Mouse (Mus musculus) retina, adult 2 months (tissue): ENCODE data around the gene Eif2b5.

Experiments
- DNase-seq: peaks from one replicate; pipeline ENCODE4 v3.0.0-alpha.2; 2012; ENCODE audit warnings: low read depth, low spot score

Gene Eif2b5

DNA sequence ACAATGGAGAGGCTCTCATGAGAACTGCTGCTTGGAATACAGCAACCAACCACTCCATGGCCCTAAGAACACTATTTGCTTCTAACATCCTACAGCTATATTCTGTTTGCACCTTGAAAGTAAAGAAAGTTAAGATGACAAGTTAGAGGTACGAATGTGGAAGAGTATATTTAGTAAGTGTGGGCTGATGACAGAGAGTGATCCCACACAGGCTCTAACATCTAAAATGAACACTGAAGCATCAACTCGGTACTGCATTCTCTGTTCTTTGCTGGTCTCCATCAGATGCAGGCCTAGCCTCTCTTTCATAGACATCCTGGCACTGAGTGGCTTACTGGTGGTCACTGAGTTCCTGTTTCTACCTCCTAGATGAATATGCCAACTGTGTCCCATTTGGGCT, 9.4 kb upstream of the Eif2b5 start:
- no peak for DNase-seq

- DNase-seq = no peak
These were observed 8.0 kb upstream of the Eif2b5 start for GRCm38 (mm10) chr16:20490581-20490980.

DNA sequence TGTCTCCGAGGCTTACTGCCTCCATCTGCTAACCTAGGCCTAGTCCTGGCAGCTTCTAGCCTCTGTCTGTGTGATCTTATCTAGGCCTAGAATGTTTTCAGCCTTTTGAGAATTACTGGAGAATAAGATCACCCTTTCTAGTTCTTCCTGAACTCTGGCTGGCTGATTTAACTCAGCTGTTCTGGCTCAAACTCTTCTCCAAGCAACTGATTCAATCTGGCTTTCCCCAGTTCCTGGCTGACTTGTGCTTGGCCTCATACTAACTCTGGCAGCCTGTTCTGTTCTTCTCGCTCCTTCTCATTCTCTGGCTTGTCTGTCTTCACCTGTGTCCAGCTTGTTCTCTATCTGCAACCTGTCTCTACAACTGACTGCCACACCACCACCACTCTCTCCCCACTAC, 7.3 kb upstream of the Eif2b5 start:
- no peak for DNase-seq

DNA sequence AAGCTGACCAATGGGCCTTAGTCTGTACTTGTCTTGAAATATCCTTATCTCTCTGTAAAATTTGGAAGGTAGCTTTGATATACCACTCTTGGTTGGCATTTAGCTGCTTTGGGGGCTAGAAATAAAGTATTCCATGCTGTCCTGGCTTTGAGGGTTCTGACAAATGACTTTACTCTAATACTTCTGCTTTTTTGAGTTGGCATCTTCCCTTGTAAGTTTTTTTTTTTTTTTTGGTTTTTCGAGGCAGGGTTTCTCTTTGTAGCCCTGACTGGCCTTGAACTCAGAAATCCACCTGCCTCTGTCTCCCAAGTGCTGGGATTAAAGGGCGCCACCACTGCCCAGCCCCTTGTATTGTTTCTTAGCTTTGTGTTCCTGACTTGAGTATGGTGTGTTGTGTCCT, 5.2 kb upstream of the Eif2b5 start:
- DNase-seq = no peak

GRCm38 (mm10) chr16:20496671-20497600, 1.7 kb upstream of the Eif2b5 start:
- peak; percentile 56 for DNase-seq

GRCm38 (mm10) chr16:20497980-20498676, 489 bp upstream of the Eif2b5 start:
- DNase-seq = no peak

DNA sequence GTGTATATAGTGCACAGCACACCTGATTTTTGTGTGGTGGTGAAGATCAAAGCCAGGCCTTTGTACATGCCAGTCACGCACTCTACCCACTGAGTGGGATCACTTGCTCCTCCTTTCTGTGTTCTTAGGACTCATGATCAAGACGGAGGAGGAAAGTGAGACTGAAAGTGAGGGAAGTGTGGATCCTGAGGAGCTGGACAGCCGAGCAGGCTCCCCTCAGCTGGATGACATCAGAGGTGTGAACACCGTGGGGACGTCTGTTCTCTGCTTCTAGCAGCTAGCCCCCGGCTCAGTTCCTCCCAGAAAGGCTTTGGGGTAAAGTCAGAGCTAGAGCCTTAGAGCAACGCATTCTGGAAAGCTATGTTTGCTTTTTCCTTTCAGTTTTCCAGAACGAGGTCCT, 7.4 kb downstream of the Eif2b5 start:
- DNase-seq = no peak

- no peak for DNase-seq
These were observed 10.7 kb downstream of the Eif2b5 start for GRCm38 (mm10) chr16:20509349-20509748.

DNA sequence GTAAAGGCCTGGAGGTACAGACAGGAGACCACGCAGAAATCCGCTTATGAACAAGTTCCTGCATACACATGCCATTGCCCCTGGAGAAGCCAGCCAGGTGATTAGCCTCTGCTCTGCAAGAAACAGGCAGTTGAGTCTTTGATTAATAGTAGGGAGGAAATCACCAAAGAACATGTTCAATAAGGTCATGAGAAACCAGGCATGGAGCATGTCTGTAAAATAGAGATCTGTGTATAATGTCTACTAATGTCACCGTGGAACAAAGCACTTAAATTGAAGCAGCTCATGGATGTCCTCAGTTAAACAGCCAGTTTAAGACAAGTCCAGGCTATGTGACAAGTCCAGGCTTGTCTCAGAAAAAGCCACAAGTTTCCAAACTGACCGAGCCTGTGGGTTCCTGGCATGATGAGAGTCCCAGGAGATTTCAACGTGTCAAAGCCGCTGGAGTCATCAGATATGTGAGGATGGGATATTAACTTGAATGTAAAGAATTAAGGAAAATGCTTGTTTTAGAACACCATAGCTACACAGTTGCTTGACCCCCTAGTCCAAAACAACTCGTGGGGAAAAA, 12.7 kb downstream of the Eif2b5 start:
- no peak for DNase-seq

DNA sequence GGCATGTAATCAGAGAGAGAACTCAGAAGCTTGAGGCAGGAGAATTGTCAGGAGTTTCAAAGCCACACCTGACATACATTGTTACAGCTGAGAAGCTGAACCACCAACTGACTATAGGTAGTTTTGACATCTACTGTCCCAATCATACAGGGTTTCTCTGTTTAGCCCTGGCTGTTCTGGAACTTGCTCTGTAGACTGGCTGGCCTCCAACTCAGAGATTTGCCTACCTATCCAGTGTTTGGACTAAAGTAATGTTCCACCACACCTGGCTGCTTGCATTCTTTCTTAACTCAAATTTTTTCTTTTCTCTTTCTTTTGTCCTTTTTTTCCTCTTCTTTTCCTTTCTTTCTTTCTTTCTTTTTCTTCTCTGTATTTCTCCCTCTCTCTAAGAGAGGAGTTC, 17.4 kb downstream of the Eif2b5 start:
- no peak for DNase-seq

DNA sequence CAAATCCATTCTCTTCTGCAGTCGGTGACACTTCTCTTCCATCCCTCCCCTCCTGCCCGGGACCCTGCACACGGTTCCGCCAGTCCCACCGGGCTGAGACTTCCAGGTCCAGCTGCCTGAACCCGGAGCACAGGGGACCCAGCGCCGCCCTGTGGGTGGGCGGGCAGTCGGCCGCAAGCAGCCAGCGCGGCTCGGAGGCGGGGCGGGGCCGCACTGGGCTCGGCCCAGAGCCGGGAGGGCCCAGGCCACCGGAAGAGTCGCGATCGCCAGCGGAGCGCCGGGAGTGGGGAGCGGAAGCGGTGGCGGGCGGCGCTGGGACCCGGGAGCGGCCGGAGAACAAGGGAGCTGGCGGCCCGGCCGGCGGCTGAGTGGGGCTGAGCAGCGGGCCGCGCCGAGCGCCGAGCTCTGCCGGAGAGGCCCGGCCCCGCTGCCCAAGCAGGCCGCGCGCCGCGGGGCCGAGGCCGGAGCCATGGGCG, 18.1 kb downstream of the Eif2b5 start, which contains the start of gene Dvl3:
Dvl3 (plus strand) TSS at position 257 of the 476 bp plus-strand sequence.
- peak; percentile 73 for DNase-seq

- DNase-seq = no peak
These were observed 18.6 kb downstream of the Eif2b5 start for GRCm38 (mm10) chr16:20517216-20517615.

GRCm38 (mm10) chr16:20517701-20518374, 19.2 kb downstream of the Eif2b5 start:
- DNase-seq = no peak

- no peak for DNase-seq
These were observed 25.3 kb downstream of the Eif2b5 start for GRCm38 (mm10) chr16:20523886-20524285.

DNA sequence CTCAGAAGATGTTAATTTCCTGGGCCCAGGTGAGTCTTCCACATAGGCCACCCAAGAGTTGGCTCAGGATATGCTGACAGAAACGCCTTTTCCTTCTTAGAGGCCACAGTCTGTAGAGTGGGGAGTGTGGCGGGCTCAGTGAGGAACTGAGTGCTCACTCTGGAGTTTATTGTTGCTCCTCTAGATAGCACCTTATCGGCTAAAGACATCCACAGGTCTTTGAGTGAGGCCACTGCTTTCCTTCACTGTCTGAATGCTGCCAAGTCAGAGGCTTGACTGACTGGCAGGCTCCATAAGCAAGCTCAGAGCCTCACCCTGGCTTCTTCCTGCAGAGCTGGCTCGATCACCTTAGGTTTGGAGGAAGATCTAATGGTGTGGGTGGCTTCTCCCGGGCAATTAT, 30.2 kb downstream of the Eif2b5 start:
- no peak for DNase-seq

GRCm38 (mm10) chr16:20529375-20529774, 30.8 kb downstream of the Eif2b5 start:
- no peak for DNase-seq

DNA sequence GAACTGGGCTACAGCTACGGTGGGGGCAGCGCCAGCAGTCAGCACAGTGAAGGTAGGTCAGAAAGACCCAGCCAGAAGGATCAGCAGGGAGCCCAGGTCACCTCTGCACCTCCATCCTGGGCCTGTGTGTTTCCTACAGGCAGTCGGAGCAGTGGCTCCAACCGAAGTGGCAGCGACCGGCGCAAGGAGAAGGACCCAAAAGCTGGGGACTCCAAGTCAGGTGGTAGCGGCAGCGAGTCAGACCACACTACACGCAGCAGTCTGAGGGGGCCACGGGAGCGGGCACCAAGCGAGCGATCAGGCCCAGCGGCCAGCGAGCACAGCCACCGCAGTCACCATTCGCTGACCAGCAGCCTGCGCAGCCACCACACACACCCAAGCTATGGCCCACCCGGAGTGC, 32.3 kb downstream of the Eif2b5 start:
- no peak for DNase-seq

- no peak for DNase-seq
These were observed 36.1 kb downstream of the Eif2b5 start for GRCm38 (mm10) chr16:20534617-20535295.

DNA sequence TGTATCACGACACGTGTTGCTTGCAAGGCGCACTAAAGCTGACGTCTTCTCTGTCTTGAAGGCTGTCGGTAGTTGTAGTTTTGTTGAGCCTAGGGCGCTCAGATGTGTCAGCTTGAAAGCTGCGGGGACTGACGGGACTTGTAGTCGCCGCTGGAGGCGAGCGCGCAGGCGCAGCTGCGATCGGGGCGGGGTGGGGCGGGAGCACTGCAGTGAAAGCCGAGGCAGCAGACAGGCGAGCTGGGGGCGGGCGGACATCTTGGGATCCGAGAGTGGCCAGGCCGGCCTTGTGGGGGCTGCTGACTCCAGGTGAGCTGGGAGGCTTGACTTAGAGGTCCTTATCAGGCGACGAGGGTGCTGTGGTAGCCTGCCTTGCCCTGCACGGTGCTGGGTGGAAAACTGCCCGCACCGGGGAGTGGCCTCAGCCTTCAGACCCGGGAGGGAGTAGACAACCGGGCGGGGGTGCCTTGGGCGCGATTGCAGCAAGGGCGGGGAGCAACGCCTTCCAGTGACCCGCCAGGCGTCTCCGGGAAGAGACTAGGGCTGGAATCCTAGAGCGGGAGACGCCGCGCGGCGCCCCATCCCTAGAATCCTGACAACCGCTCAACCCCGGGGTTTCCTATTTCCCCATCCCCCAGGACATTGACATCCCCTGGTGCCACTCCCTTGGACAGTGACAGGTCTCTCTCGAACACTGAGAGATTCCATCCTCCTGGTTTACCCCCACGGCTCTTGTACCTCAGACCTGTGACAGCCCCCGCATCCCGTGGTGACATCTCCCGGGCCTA, 36.9 kb downstream of the Eif2b5 start, which contains the start of gene Ap2m1:
Ap2m1 (plus strand) TSS at position 183 of the 785 bp plus-strand sequence.
- peak; percentile 98 for DNase-seq

DNA sequence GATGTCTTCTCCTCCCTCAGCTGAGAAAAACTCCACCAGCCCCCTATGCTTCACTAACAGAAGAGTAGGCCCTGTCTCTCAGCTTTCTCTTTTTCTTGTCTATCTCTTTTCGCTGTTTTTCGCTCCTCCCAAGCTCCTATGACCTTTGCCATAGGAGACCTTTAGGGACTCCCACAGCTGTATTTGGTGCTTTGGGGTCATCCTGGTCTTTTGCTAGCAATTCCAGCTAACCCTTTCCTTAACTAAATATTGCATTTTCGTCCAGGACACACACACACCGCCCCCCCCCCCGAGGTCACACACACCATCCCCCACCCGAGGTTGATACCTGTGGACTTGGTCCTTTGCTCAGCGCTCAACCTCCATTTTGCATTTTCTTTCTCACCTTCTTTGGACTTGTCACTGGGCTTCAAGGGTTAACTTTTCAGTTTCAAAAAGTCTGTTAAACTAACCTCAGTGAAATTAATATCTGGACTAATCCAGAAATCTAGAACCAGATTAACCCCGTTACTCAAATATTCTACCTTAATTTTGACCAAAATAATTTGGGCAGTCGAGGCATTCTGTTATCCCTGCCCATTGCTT, 37.6 kb downstream of the Eif2b5 start:
- no peak for DNase-seq
